ENCODE assay signal across 9 mouse cellular contexts in genomic region chr1:155006539-155007486, GRCm38 (mm10).
A peak's percentile ranks its signal among the peaks of the same experiment; 100 is the strongest.
DNase-seq lines count a peak whose midpoint lies in the region; ATAC-seq and TF ChIP-seq lines count a peak whose summit lies in the region.
"Had no signal": no experiment of that assay in that cellular context is flagged by ENCODE, and none has a peak within 500 bp of the region (broad histone marks: within the 10 kb centered on the region; RNA-seq: fewer than 3 reads in every experiment).

No protein-coding gene starts in this region.

- peak; percentile 54 for DNase-seq in c-Kit-positive CD71-positive TER-119-positive erythroid progenitor cells, embryonic 14.5 days (ENCODE audit: low spot score)
- peak; percentile 85 to 88 for DNase-seq in heart, postnatal 36 days
- DNase-seq in layer of hippocampus, adult 18-20 months (ENCODE audit: low spot score in 2 of 2): peak; percentile 85 to 97
- peak; percentile 79 for DNase-seq in lung, adult 2 months
- DNase-seq in thymus, adult 18-20 months: peak; percentile 52 to 57

- peak; percentile 85 for ATAC-seq in forebrain, embryonic 13.5 days

- H3K36me3 ChIP-seq in E14TG2a.4 (ENCODE audit: insufficient read depth, low read length): no peaks in the 10 kb centered on the region
- no peaks in the 10 kb centered on the region for H3K36me3 ChIP-seq in forebrain, embryonic 13.5 days (ENCODE audit: poor library complexity, severe bottlenecking)
- H3K36me3 ChIP-seq: liver, embryonic 15.5 days had no signal

- H3K27me3 ChIP-seq in E14TG2a.4 (ENCODE audit: insufficient read depth, low read length): peaks cover 37% of the 10 kb centered on the region
- peaks cover 3% of the 10 kb centered on the region; the same call in 1 of the 2 replicates for H3K27me3 ChIP-seq in forebrain, embryonic 13.5 days

- H3K27ac ChIP-seq in forebrain, embryonic 13.5 days: no peak overlapping the region
- H3K27ac ChIP-seq in olfactory bulb, adult 2 months (ENCODE audit: insufficient read depth, low read depth, low read length): no peak overlapping the region
- H3K27ac ChIP-seq: liver, embryonic 15.5 days had no signal

- peak; percentile 82 for TF ChIP-seq CTCF in E14TG2a.4 (conservative IDR thresholded peaks at IDR 0.05; ENCODE audit: low read length)
- TF ChIP-seq CTCF in lung, adult 2 months (IDR thresholded peaks at IDR 0.05; ENCODE audit: insufficient read depth, low read length): peak; percentile 99
- peak; percentile 100 for TF ChIP-seq CTCF in olfactory bulb, adult 2 months (IDR thresholded peaks at IDR 0.05; ENCODE audit: insufficient read depth, low read depth, low read length)

- no peak overlapping the region for H3K9ac ChIP-seq in forebrain, embryonic 13.5 days
- H3K9ac ChIP-seq: liver, embryonic 15.5 days had no signal

- H3K4me1 ChIP-seq in E14TG2a.4 (replicated peaks; ENCODE audit: low read depth, low read length): peaks cover 1% of the 10 kb centered on the region; the same call in 1 of the 2 replicates
- H3K4me1 ChIP-seq in forebrain, embryonic 13.5 days: no peaks in the 10 kb centered on the region
- no peaks in the 10 kb centered on the region for H3K4me1 ChIP-seq in lung, adult 2 months (ENCODE audit: control insufficient read depth, insufficient read depth, low read length)
- peaks cover 2% of the 10 kb centered on the region; the same call in 1 of the 2 replicates for H3K4me1 ChIP-seq in olfactory bulb, adult 2 months (ENCODE audit: control insufficient read depth, insufficient read depth, low read length)
- H3K4me1 ChIP-seq: liver, embryonic 15.5 days had no signal

- intact Hi-C loops in heart, postnatal 36 days (cut with DNase I): loop anchor here (1.0 to 5.0 kb wide), 3 partner anchors 120 to 726 kb away; no protein-coding TSS in a partner anchor

- WGBS in forebrain, embryonic 13.5 days: 19% methylated on average over 16 of the region's 16 CpGs
- 18% methylated on average over 16 of the region's 16 CpGs for WGBS in lung, adult 2 months
- WGBS in olfactory bulb, adult 2 months: 12% methylated on average over 16 of the region's 16 CpGs

- no peak for TF ChIP-seq POLR2A in lung, adult 2 months (IDR thresholded peaks at IDR 0.05; ENCODE audit: borderline replicate concordance, extremely low read depth, low read depth, low read length)
- no peak for TF ChIP-seq POLR2A in olfactory bulb, adult 2 months (IDR thresholded peaks at IDR 0.05; ENCODE audit: insufficient read depth, low read depth, low read length)

- H3K9me3 ChIP-seq in E14TG2a.4 (ENCODE audit: low read length): no peaks in the 10 kb centered on the region; the same call in 1 of the 2 replicates
- H3K9me3 ChIP-seq in forebrain, embryonic 13.5 days (replicated peaks): no peaks in the 10 kb centered on the region
- H3K9me3 ChIP-seq: liver, embryonic 15.5 days had no signal

- no peak overlapping the region for H3K4me2 ChIP-seq in forebrain, embryonic 13.5 days
- H3K4me2 ChIP-seq: liver, embryonic 15.5 days had no signal

- H3K4me3 ChIP-seq in E14TG2a.4 (replicated peaks; ENCODE audit: low read length): no peak overlapping the region
- no peak overlapping the region for H3K4me3 ChIP-seq in forebrain, embryonic 13.5 days
- H3K4me3 ChIP-seq in lung, adult 2 months (replicated peaks; ENCODE audit: extremely low read depth, low read depth, low read length): no peak overlapping the region
- no peak overlapping the region for H3K4me3 ChIP-seq in olfactory bulb, adult 2 months (ENCODE audit: insufficient read depth, low read depth, low read length)
- H3K4me3 ChIP-seq: liver, embryonic 15.5 days had no signal
